Mouse (Mus musculus) brain, embryonic 14.5 days (tissue): Measurements from ENCODE around the gene Ubr2.

Source experiments
- CTCF ChIP-seq: fragments of 200-500 bp; IDR thresholded peaks from 2 replicates; pipeline ENCODE4 v1.5.1; 2012; ENCODE audit warnings: inconsistent platforms, mild to moderate bottlenecking, moderate library complexity, borderline replicate concordance; ENCODE audit not compliant: insufficient read depth, insufficient read length; ENCODE audit errors: extremely low read depth
- POLR2A ChIP-seq: fragments of 200-500 bp; IDR thresholded peaks from 2 replicates; pipeline ENCODE4 v1.6.1; 2012; ENCODE audit warnings: mild to moderate bottlenecking, inconsistent platforms, borderline replicate concordance; ENCODE audit not compliant: poor library complexity, insufficient read depth, insufficient read length, severe bottlenecking; ENCODE audit errors: extremely low read depth

- TF ChIP-seq CTCF (peak; percentile 100), POLR2A (no peak)
Observed at GRCm38 (mm10) chr17:47038844-47039803, 28.8 kb upstream of the Ubr2 start.
